ENCODE assay signal across 30 mouse cellular contexts in the genomic region with DNA sequence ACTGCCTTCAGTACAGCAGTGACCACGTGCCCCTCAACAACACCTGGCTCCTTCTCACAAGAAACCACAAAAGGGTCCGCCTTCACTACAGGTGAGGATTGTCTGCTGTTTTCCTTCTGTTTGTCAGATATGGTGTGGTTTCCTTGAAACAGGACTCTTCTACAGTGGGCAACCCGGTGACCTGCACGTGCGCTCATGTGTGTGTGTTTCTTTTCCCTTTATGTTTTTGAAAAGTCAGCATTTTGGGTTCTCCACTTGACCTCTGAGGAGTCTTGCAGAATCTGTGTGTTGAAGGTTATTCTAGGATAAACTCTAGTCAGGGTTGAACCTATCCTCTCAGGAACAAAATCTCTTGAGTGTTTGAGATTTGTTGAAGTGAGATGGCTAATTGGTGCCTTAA. TPM values are rescaled to one million over a fixed set of nuclear protein-coding genes. Genes with fewer than 3 reads are reported as not detected.
"Had no signal": no experiment of that assay in that cellular context is flagged by ENCODE, and none has a peak within 500 bp of the region (broad histone marks: within the 10 kb centered on the region; RNA-seq: fewer than 3 reads in every experiment).

No protein-coding gene starts in this region.

- H3K4me3 ChIP-seq: embryonic facial prominence, embryonic 10.5 days; embryonic facial prominence, embryonic 12.5 days; embryonic facial prominence, embryonic 13.5 days; embryonic facial prominence, embryonic 15.5 days; erythroblast, embryonic 14.5 days; forebrain, embryonic 10.5 days; forebrain, embryonic 12.5 days; forebrain, embryonic 13.5 days; forebrain, embryonic 15.5 days; gastrocnemius, adult 2 months; heart, adult 2 months; heart, embryonic 10.5 days had no signal

- H3K4me1 ChIP-seq: embryonic facial prominence, embryonic 10.5 days; embryonic facial prominence, embryonic 12.5 days; embryonic facial prominence, embryonic 15.5 days; forebrain, embryonic 10.5 days; forebrain, embryonic 12.5 days; forebrain, embryonic 13.5 days; forebrain, embryonic 15.5 days; heart, embryonic 10.5 days had no signal

- H3K9me3 ChIP-seq: embryonic facial prominence, embryonic 10.5 days; embryonic facial prominence, embryonic 12.5 days; embryonic facial prominence, embryonic 13.5 days; embryonic facial prominence, embryonic 15.5 days; forebrain, embryonic 10.5 days; forebrain, embryonic 12.5 days; forebrain, embryonic 13.5 days; forebrain, embryonic 15.5 days; heart, embryonic 10.5 days had no signal

- H3K4me2 ChIP-seq: embryonic facial prominence, embryonic 12.5 days; embryonic facial prominence, embryonic 13.5 days; embryonic facial prominence, embryonic 15.5 days; forebrain, embryonic 12.5 days; forebrain, embryonic 13.5 days; forebrain, embryonic 15.5 days had no signal

- DNase-seq: cerebellum, adult 9-11 months; cerebellum, postnatal 10 days; cerebellum, postnatal 14 days; cerebellum, postnatal 25 days; cerebellum, postnatal 36 days; embryo, embryonic 11 days; forebrain, postnatal 0 days; gastrocnemius, adult 2 months; gastrocnemius, postnatal 10 days; gastrocnemius, postnatal 14 days; gastrocnemius, postnatal 25 days; gastrocnemius, postnatal 36 days; heart, adult 11 months; heart, adult 18-20 months; heart, adult 2 months had no signal

- H3K27me3 ChIP-seq: embryonic facial prominence, embryonic 12.5 days; embryonic facial prominence, embryonic 13.5 days; embryonic facial prominence, embryonic 15.5 days; forebrain, embryonic 12.5 days; forebrain, embryonic 13.5 days; forebrain, embryonic 15.5 days had no signal

- H3K9ac ChIP-seq: embryonic facial prominence, embryonic 12.5 days; embryonic facial prominence, embryonic 13.5 days; embryonic facial prominence, embryonic 15.5 days; forebrain, embryonic 12.5 days; forebrain, embryonic 13.5 days; forebrain, embryonic 15.5 days; forebrain, postnatal 0 days had no signal

- H3K36me3 ChIP-seq: embryonic facial prominence, embryonic 10.5 days; embryonic facial prominence, embryonic 12.5 days; embryonic facial prominence, embryonic 13.5 days; embryonic facial prominence, embryonic 15.5 days; forebrain, embryonic 10.5 days; forebrain, embryonic 12.5 days; forebrain, embryonic 15.5 days; heart, embryonic 10.5 days had no signal

- H3K27ac ChIP-seq: embryonic facial prominence, embryonic 10.5 days; embryonic facial prominence, embryonic 12.5 days; embryonic facial prominence, embryonic 13.5 days; embryonic facial prominence, embryonic 15.5 days; forebrain, embryonic 10.5 days; forebrain, embryonic 12.5 days; forebrain, embryonic 13.5 days; forebrain, embryonic 15.5 days; gastrocnemius, adult 2 months; heart, adult 2 months; heart, embryonic 10.5 days had no signal

RNA-seq across cellular contexts. Expression of a gene that starts 7.1 kb away (rescaled TPM):
- total RNA-seq: common myeloid progenitor, adult 5-6 weeks; granulocyte monocyte progenitor cell, adult 5-6 weeks had no signal
- polyA plus RNA-seq: embryonic facial prominence, embryonic 11.5 days; embryonic facial prominence, embryonic 13.5 days; forebrain, embryonic 11.5 days; forebrain, embryonic 13.5 days; forebrain, embryonic 15.5 days; forebrain, embryonic 16.5 days; forebrain, postnatal 0 days had no signal
